Mouse (Mus musculus) heart, adult 2 months (tissue): ENCODE results near the gene Zfhx2.
A peak's percentile ranks its signal among the peaks of the same experiment; 100 is the strongest.

Experiments
- CTCF ChIP-seq: fragments of 200-600 bp; IDR thresholded peaks from 2 replicates; pipeline ENCODE4 v1.8.1; 2022; ENCODE audit warnings: antibody characterized with exemption, mild to moderate bottlenecking, moderate library complexity
- EP300 ChIP-seq: fragments of 200-500 bp; IDR thresholded peaks from 2 replicates; pipeline ENCODE4 v1.6.1; 2011; ENCODE audit warnings: low read depth, low read length, control low read depth; ENCODE audit not compliant: insufficient read depth
- POLR2A ChIP-seq: fragments of 200-500 bp; IDR thresholded peaks from 2 replicates; pipeline ENCODE4 v1.6.1; 2011; ENCODE audit warnings: mild to moderate bottlenecking, low read depth, low read length, control low read depth; ENCODE audit not compliant: insufficient read depth

DNA sequence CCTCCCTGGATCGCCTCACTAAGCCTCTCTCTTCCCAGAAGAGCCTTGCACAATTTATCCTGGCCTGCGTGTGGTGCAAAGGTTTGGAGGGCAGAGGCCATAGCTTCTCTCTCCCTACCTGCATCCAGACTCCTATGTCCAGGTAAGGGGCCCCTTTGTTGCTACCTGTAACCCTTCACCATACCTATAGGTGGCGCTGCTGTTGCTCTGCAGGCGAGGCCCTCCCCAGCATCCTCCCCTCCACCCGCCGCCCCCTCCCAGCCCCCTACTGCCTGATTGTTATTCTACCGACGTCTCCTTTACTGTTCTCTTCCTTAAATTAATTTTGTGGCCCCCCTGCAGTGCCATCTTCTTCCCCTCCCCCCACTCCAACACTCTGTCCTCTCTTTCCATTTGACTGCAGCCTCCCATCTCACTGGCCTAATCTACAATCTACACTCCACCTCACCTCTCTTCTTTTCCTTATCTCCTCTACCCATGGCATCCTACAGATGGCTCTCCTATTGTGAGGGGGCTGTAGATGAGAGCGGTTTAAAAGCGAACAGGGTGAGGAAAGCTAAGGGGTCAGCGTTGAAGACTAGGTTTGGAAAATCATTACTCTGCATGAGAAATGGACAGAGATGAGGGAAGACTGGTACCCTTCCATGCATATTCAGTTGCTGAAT lies 63.0 kb downstream of the Zfhx2 start:
- TF ChIP-seq CTCF (peak; percentile 63), EP300 (no peak), POLR2A (no peak)
